Mouse (Mus musculus) ES-Bruce4 (cell line): ENCODE results near the gene Bbof1.

Experiments used
- CTCF ChIP-seq: IDR thresholded peaks from one replicate; pipeline ENCODE4 v1.8.1; 2011; ENCODE audit warnings: low read depth, low read length
- POLR2A ChIP-seq: IDR thresholded peaks from one replicate; pipeline ENCODE4 v1.8.1; 2011; ENCODE audit warnings: low read length; ENCODE audit not compliant: insufficient read depth

DNA sequence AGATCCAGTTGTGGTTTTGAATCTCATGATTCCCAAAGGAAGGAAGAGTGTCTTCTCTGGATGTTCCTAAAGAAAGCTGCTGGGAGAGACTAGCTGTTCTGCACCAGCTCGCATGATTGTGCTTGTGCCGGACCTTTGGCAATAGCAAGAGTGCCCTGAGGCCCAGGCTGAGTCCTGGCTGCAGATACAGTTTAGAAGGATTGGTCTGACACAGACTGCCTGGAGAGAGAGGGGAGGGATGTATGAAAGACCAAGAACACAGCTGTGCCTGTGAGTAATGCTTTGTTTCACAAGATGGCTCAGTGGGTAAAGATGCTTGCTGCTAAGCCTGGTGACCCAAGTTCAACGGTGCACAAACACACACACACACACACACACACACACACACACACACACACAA, 54.0 kb downstream of the Bbof1 start:
- TF ChIP-seq POLR2A = no peak
- no peak for TF ChIP-seq CTCF
